Comparison of ENCODE assay signal across 27 mouse cellular contexts in the genomic region with DNA sequence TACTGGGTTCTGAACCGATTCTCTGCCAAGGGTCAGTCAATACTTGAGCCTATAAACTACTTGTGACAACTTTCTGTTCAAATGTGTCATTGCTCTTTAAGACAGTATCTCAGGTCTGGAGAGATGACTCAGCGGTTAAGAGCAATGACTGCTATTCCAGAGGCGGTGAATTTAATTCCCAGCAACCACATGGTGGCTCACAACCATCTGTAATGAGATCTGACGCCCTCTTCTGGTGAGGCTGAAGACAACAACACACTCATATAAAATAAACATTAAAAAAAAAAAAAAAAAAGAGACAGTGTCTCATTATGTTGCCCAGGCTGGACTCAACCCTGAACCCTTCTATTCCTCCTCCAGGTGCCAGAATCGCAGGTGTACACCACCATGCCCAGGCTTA.
DNase-seq lines count a peak whose midpoint lies in the region; ATAC-seq and TF ChIP-seq lines count a peak whose summit lies in the region.
"Had no signal": no experiment of that assay in that cellular context is flagged by ENCODE, and none has a peak within 500 bp of the region (broad histone marks: within the 10 kb centered on the region; RNA-seq: fewer than 3 reads in every experiment).

No protein-coding gene starts in this region.

- no peak overlapping the region for H3K4me2 ChIP-seq in CH12.LX (ENCODE audit: insufficient read depth, low read depth, poor library complexity, severe bottlenecking)
- H3K4me2 ChIP-seq: embryonic facial prominence, embryonic 13.5 days; forebrain, embryonic 15.5 days; heart, embryonic 12.5 days; hindbrain, embryonic 14.5 days; limb, embryonic 12.5 days had no signal

- no peak overlapping the region for H3K9ac ChIP-seq in CH12.LX (ENCODE audit: insufficient read depth, low read depth)
- H3K9ac ChIP-seq: embryonic facial prominence, embryonic 13.5 days; forebrain, embryonic 15.5 days; heart, embryonic 12.5 days; hindbrain, embryonic 14.5 days; limb, embryonic 12.5 days had no signal

- no peak for TF ChIP-seq EP300 in CH12.LX (IDR thresholded peaks at IDR 0.05; ENCODE audit: low read length)

- H3K36me3 ChIP-seq in CH12.LX (replicated peaks in 1 of 2; ENCODE audit: control insufficient read depth in 1 of 2, insufficient read depth in 1 of 2, low read length in 1 of 2): no peaks in the 10 kb centered on the region
- H3K36me3 ChIP-seq: embryonic facial prominence, embryonic 13.5 days; forebrain, embryonic 10.5 days; forebrain, embryonic 15.5 days; heart, embryonic 12.5 days; limb, embryonic 12.5 days had no signal

- no peak for TF ChIP-seq POLR2A in CH12.LX (IDR thresholded peaks at IDR 0.05; ENCODE audit: low read depth, low read length)

- DNase-seq in layer of hippocampus, adult 2 months (ENCODE audit: low spot score in 2 of 2): no peak
- DNase-seq in layer of hippocampus, adult 18-20 months (ENCODE audit: low spot score in 2 of 2): no peak
- DNase-seq in 3134 (ENCODE audit: extremely low read depth, insufficient read length, low spot score) (peak; percentile 33), CH12.LX (ENCODE audit: extremely low read depth) (no peak), Patski (ENCODE audit: low read depth, low spot score) (no peak)
- DNase-seq in right cerebral cortex, postnatal 10 days (ENCODE audit: low spot score in 2 of 2): no peak
- no peak for DNase-seq in B cell, adult 2 months
- no peak for DNase-seq in spleen, postnatal 14 days (ENCODE audit: low spot score in 2 of 2)
- DNase-seq: adrenal gland, postnatal 25 days; cerebellum, adult 18-20 months; cerebellum, postnatal 10 days; gastrocnemius, postnatal 25 days; heart, adult 11 months; kidney, adult 18-20 months; kidney, postnatal 4 days; layer of hippocampus, adult 9-11 months; midbrain, embryonic 14.5 days; right cerebral cortex, adult 18-20 months; thymus, postnatal 14 days had no signal

- H3K4me3 ChIP-seq in layer of hippocampus, adult 2 months: no peak overlapping the region
- no peak overlapping the region for H3K4me3 ChIP-seq in CH12.LX (replicated peaks in 1 of 3; ENCODE audit: low read depth in 2 of 3, low read length in 2 of 3, poor library complexity in 1 of 3)
- H3K4me3 ChIP-seq: embryonic facial prominence, embryonic 13.5 days; forebrain, embryonic 10.5 days; forebrain, embryonic 15.5 days; heart, embryonic 12.5 days; limb, embryonic 12.5 days had no signal

- no peak for TF ChIP-seq RAD21 in CH12.LX (IDR thresholded peaks at IDR 0.05; ENCODE audit: low read depth, low read length)

- H3K27me3 ChIP-seq in CH12.LX (replicated peaks) (no peaks in the 10 kb centered on the region), Patski (no peaks in the 10 kb centered on the region)
- H3K27me3 ChIP-seq: embryonic facial prominence, embryonic 13.5 days; forebrain, embryonic 15.5 days; heart, embryonic 12.5 days; limb, embryonic 12.5 days had no signal

- no peak for ATAC-seq in Patski
- ATAC-seq: forebrain, embryonic 15.5 days; lung, postnatal 0 days had no signal

- no peaks in the 10 kb centered on the region for H3K79me2 ChIP-seq in CH12.LX (replicated peaks; ENCODE audit: control insufficient read depth, extremely low read depth, insufficient read depth, poor library complexity, severe bottlenecking)

- POLR2A ChIA-PET in Patski (lab: Charles Lee): no interaction called here

- H3K4me1 ChIP-seq in CH12.LX (ENCODE audit: control insufficient read depth in 1 of 2, insufficient read depth in 2 of 2): peaks cover 6 to 30% of the 10 kb centered on the region in 2 experiments

- dilution Hi-C loops in CH12.LX (cut with MboI; ENCODE audit: extremely low pct_ligation_motif_present, extremely low pct_unique_long_range_greater_than_20kb, low sequenced_read_pairs): no loop called here

- H3K9me3 ChIP-seq in CH12.LX (replicated peaks; ENCODE audit: low read length): no peaks in the 10 kb centered on the region
- H3K9me3 ChIP-seq: forebrain, embryonic 10.5 days; forebrain, embryonic 15.5 days; heart, embryonic 12.5 days; limb, embryonic 12.5 days had no signal

- 0 out of 2 replicates have a peak, but pooled peaks have one; percentile 5 for TF ChIP-seq CTCF in layer of hippocampus, adult 2 months (conservative IDR thresholded peaks at IDR 0.05)
- peak in 1 of 2 experiments; percentile 20; a peak in 1 of 4 replicates for TF ChIP-seq CTCF in CH12.LX (conservative IDR thresholded peaks at IDR 0.05 in 1 of 2, IDR thresholded peaks at IDR 0.05 in 1 of 2; ENCODE audit: low read depth in 2 of 2, low read length in 2 of 2)
- peak; percentile 55 for TF ChIP-seq CTCF in Patski (IDR thresholded peaks at IDR 0.05)

- CTCF ChIA-PET in Patski (lab: Charles Lee): interaction anchor here (0.9 to 1.0 kb wide), 2 partner anchors 10 to 20 kb away, joined by 3 to 4 read pairs; no protein-coding TSS in a partner anchor

- no peak overlapping the region for H3K27ac ChIP-seq in layer of hippocampus, adult 2 months
- H3K27ac ChIP-seq in CH12.LX (ENCODE audit: insufficient read depth, low read depth): no peak overlapping the region
- H3K27ac ChIP-seq: embryonic facial prominence, embryonic 13.5 days; forebrain, embryonic 10.5 days; forebrain, embryonic 15.5 days; hindbrain, embryonic 14.5 days; limb, embryonic 12.5 days; macrophage had no signal

- in situ Hi-C loops in CH12.LX (cut with MboI; ENCODE audit: low pct_ligation_motif_present, low pct_unique_long_range_greater_than_20kb, low sequenced_read_pairs): no loop called here
- in situ Hi-C loops in Patski (cut with MboI; ENCODE audit: low pct_unique_long_range_greater_than_20kb): no loop called here

TF ChIP-seq in CH12.LX, 34 proteins besides CTCF, POLR2A, EP300 and RAD21:
- no peak for TF ChIP-seq MYC (IDR thresholded peaks at IDR 0.05; ENCODE audit: low read depth, low read length)
- TF ChIP-seq ZNF384 (IDR thresholded peaks at IDR 0.05; ENCODE audit: low read depth, low read length): peak; percentile 35; the same call in 1 of the 2 replicates
TF ChIP-seq in CH12.LX: peak in this region for 1.
